9 mouse cellular contexts compared by ENCODE assay signal in genomic region chr11:11831940-11832754, GRCm38 (mm10). TPM values are rescaled to one million over a fixed set of nuclear protein-coding genes. Genes with fewer than 3 reads are reported as not detected.
DNase-seq lines count a peak whose midpoint lies in the region; ATAC-seq and TF ChIP-seq lines count a peak whose summit lies in the region.
"Had no signal": no experiment of that assay in that cellular context is flagged by ENCODE, and none has a peak within 500 bp of the region (broad histone marks: within the 10 kb centered on the region; RNA-seq: fewer than 3 reads in every experiment).

No protein-coding gene starts in this region.

- peak overlapping the region; percentile 41 for H3K9ac ChIP-seq in forebrain, embryonic 11.5 days (ENCODE audit: low read length)
- no peak overlapping the region for H3K9ac ChIP-seq in forebrain, embryonic 16.5 days (replicated peaks; ENCODE audit: low read depth, low read length)
- H3K9ac ChIP-seq in lung, postnatal 0 days (replicated peaks; ENCODE audit: low read depth): no peak overlapping the region
- peak overlapping the region; percentile 40; the same call in 1 of the 2 replicates for H3K9ac ChIP-seq in limb, embryonic 12.5 days (replicated peaks)
- no peak overlapping the region; the same call in 1 of the 2 replicates for H3K9ac ChIP-seq in stomach, embryonic 14.5 days (replicated peaks; ENCODE audit: low read depth, low read length)

- no peak for ATAC-seq in forebrain, embryonic 11.5 days (replicated peaks; ENCODE audit: low FRiP score)
- ATAC-seq in forebrain, embryonic 16.5 days: no peak
- ATAC-seq in lung, postnatal 0 days: peak; percentile 18
- ATAC-seq in limb, embryonic 12.5 days (ENCODE audit: insufficient number of reproducible peaks, insufficient read depth, low FRiP score, low TSS enrichment, low read depth): no peak
- 0 out of 2 replicates have a peak, but pooled peaks have one; percentile 14 for ATAC-seq in stomach, embryonic 14.5 days (ENCODE audit: insufficient number of reproducible peaks, insufficient read depth, low FRiP score, low read depth)

- H3K9me3 ChIP-seq in forebrain, embryonic 11.5 days (ENCODE audit: control insufficient read depth, low read length): no peaks in the 10 kb centered on the region
- H3K9me3 ChIP-seq in forebrain, embryonic 16.5 days (ENCODE audit: control insufficient read depth, low read length): no peaks in the 10 kb centered on the region
- no peaks in the 10 kb centered on the region for H3K9me3 ChIP-seq in lung, postnatal 0 days (ENCODE audit: low read length)
- H3K9me3 ChIP-seq in limb, embryonic 12.5 days: no peaks in the 10 kb centered on the region
- no peaks in the 10 kb centered on the region for H3K9me3 ChIP-seq in stomach, embryonic 14.5 days (ENCODE audit: control insufficient read depth, low read depth, low read length)

- H3K4me2 ChIP-seq in forebrain, embryonic 11.5 days (ENCODE audit: low read depth, low read length, severe bottlenecking): no peak overlapping the region
- no peak overlapping the region for H3K4me2 ChIP-seq in forebrain, embryonic 16.5 days (ENCODE audit: low read length)
- H3K4me2 ChIP-seq in lung, postnatal 0 days (replicated peaks; ENCODE audit: low read depth, low read length): no peak overlapping the region
- peak overlapping the region; percentile 31 for H3K4me2 ChIP-seq in limb, embryonic 12.5 days
- H3K4me2 ChIP-seq in stomach, embryonic 14.5 days (replicated peaks; ENCODE audit: low read depth, low read length): no peak overlapping the region

- H3K36me3 ChIP-seq in forebrain, embryonic 11.5 days (ENCODE audit: control insufficient read depth, insufficient read depth, low read length): no peaks in the 10 kb centered on the region
- H3K36me3 ChIP-seq in forebrain, embryonic 16.5 days (ENCODE audit: control insufficient read depth, insufficient read depth): no peaks in the 10 kb centered on the region
- no peaks in the 10 kb centered on the region for H3K36me3 ChIP-seq in lung, postnatal 0 days (ENCODE audit: insufficient read depth, low read length)
- H3K36me3 ChIP-seq in limb, embryonic 12.5 days: no peaks in the 10 kb centered on the region
- no peaks in the 10 kb centered on the region for H3K36me3 ChIP-seq in stomach, embryonic 14.5 days (ENCODE audit: control insufficient read depth, insufficient read depth, low read length)

- intact Hi-C loops in left cerebral cortex, postnatal 10 days (cut with DNase I): no loop called here

- no peak for TF ChIP-seq CTCF in lung, postnatal 0 days (IDR thresholded peaks at IDR 0.05)

- no peak overlapping the region for H3K4me3 ChIP-seq in forebrain, embryonic 11.5 days (ENCODE audit: low read depth, low read length)
- H3K4me3 ChIP-seq in forebrain, embryonic 16.5 days (replicated peaks; ENCODE audit: low read length): no peak overlapping the region
- H3K4me3 ChIP-seq in lung, postnatal 0 days (ENCODE audit: low read depth, low read length): no peak overlapping the region
- H3K4me3 ChIP-seq in limb, embryonic 12.5 days (replicated peaks): no peak overlapping the region
- H3K4me3 ChIP-seq in stomach, embryonic 14.5 days (ENCODE audit: low read depth, low read length): no peak overlapping the region

- peaks cover 28% of the 10 kb centered on the region for H3K4me1 ChIP-seq in forebrain, embryonic 11.5 days (replicated peaks; ENCODE audit: control insufficient read depth, insufficient read depth, low read length)
- peaks cover 13% of the 10 kb centered on the region for H3K4me1 ChIP-seq in forebrain, embryonic 16.5 days (replicated peaks; ENCODE audit: control insufficient read depth, insufficient read depth, low read length)
- peaks cover 25% of the 10 kb centered on the region; the same call in 1 of the 2 replicates for H3K4me1 ChIP-seq in lung, postnatal 0 days (ENCODE audit: insufficient read depth, low read depth, low read length)
- peaks cover 69% of the 10 kb centered on the region for H3K4me1 ChIP-seq in limb, embryonic 12.5 days (replicated peaks)
- peaks cover 66% of the 10 kb centered on the region for H3K4me1 ChIP-seq in stomach, embryonic 14.5 days (ENCODE audit: control insufficient read depth, insufficient read depth, low read length)

- no peak for TF ChIP-seq EP300 in lung, postnatal 0 days (IDR thresholded peaks at IDR 0.05)

- 0 out of 2 replicates have a peak, but pooled peaks cover 2% of the 10 kb centered on the region for H3K27me3 ChIP-seq in forebrain, embryonic 11.5 days (ENCODE audit: control insufficient read depth, insufficient read depth, low read length)
- H3K27me3 ChIP-seq in forebrain, embryonic 16.5 days (replicated peaks; ENCODE audit: control insufficient read depth, insufficient read depth, low read length): no peaks in the 10 kb centered on the region
- no peaks in the 10 kb centered on the region for H3K27me3 ChIP-seq in lung, postnatal 0 days (replicated peaks; ENCODE audit: insufficient read depth, low read length)
- H3K27me3 ChIP-seq in limb, embryonic 12.5 days: no peaks in the 10 kb centered on the region
- no peaks in the 10 kb centered on the region for H3K27me3 ChIP-seq in stomach, embryonic 14.5 days (ENCODE audit: control insufficient read depth, insufficient read depth, low read length)

- no peak for DNase-seq in forebrain, embryonic 11.5 days (ENCODE audit: low spot score)
- peak; percentile 49 for DNase-seq in lung, postnatal 0 days (ENCODE audit: low spot score)
- DNase-seq in lung, adult 18-20 months: no peak
- no peak for DNase-seq in MN1 (ENCODE audit: low spot score)
- DNase-seq in left cerebral cortex, postnatal 10 days (ENCODE audit: extremely low spot score in 1 of 2, low spot score in 2 of 2): no peak
- DNase-seq: adrenal gland, postnatal 25 days had no signal

- peak overlapping the region; percentile 46; the same call in 1 of the 2 replicates for H3K27ac ChIP-seq in forebrain, embryonic 11.5 days (ENCODE audit: low read depth, low read length)
- no peak overlapping the region for H3K27ac ChIP-seq in forebrain, embryonic 16.5 days (ENCODE audit: low read length)
- peak overlapping the region; percentile 74 for H3K27ac ChIP-seq in lung, postnatal 0 days (ENCODE audit: low read length)
- H3K27ac ChIP-seq in limb, embryonic 12.5 days: peak overlapping the region; percentile 96
- peak overlapping the region; percentile 93 for H3K27ac ChIP-seq in stomach, embryonic 14.5 days (ENCODE audit: low read length)

- WGBS in forebrain, embryonic 11.5 days: 5% methylated on average over 6 of the region's 6 CpGs
- WGBS in forebrain, embryonic 16.5 days: 14% methylated on average over 6 of the region's 6 CpGs
- 9% methylated on average over 6 of the region's 6 CpGs for WGBS in lung, postnatal 0 days
- WGBS in limb, embryonic 12.5 days: 3% methylated on average over 6 of the region's 6 CpGs
- 3% methylated on average over 6 of the region's 6 CpGs for WGBS in stomach, embryonic 14.5 days

RNA-seq across cellular contexts. Expression of gene Fignl1, which starts 23.4 kb away (rescaled TPM):
- 89.5 and 101 TPM in 2 replicates for polyA plus RNA-seq in forebrain, embryonic 11.5 days (2014; fragmentation: Nextera tagmentation; extraction: Ambion mirVana)
- polyA plus RNA-seq in forebrain, embryonic 16.5 days (2015; fragmentation: Nextera tagmentation; extraction: Ambion mirVana): 25.5 and 28.6 TPM in 2 replicates
- 4.2 and 5.6 TPM in 2 replicates for polyA plus RNA-seq in lung, postnatal 0 days (2015; fragmentation: Nextera tagmentation; extraction: Ambion mirVana)
- polyA plus RNA-seq in limb, embryonic 12.5 days (2016; fragmentation: Nextera tagmentation; extraction: Ambion mirVana): 74.5 and 78.1 TPM in 2 replicates
- 52.6 and 56.5 TPM in 2 replicates for polyA plus RNA-seq in stomach, embryonic 14.5 days (2014; fragmentation: Nextera tagmentation; extraction: Ambion mirVana)
- total RNA-seq in left cerebral cortex, postnatal 10 days (2021): 1 to 10 TPM; 1.8 to 1.9 TPM

Comparison
In these comparisons a context has a peak if more than half of its experiments do, and no peak if none do; other contexts are left out.
1. H3K9ac ChIP-seq: peak in forebrain, embryonic 11.5 days (single experiment) and limb, embryonic 12.5 days (single experiment); none in forebrain, embryonic 16.5 days (single experiment), lung, postnatal 0 days (single experiment) and stomach, embryonic 14.5 days (single experiment).
2. ATAC-seq: peak in lung, postnatal 0 days (single experiment) and stomach, embryonic 14.5 days (single experiment); none in forebrain, embryonic 11.5 days (single experiment), forebrain, embryonic 16.5 days (single experiment) and limb, embryonic 12.5 days (single experiment).